Mouse (Mus musculus) forebrain, embryonic 12.5 days (tissue): ENCODE data around the gene Myo5c. TPM values are rescaled to one million over a fixed set of nuclear protein-coding genes. Genes with fewer than 3 reads are reported as not detected.
A peak's percentile ranks its signal among the peaks of the same experiment; 100 is the strongest.

Experiments
- ATAC-seq: fragments of 200-750 bp; cut with Nextera tagmentation; 2 replicates; pipeline ENCODE4 v1.8.0; 2017; ENCODE audit warnings: moderate TSS enrichment; ENCODE audit not compliant: low FRiP score
- H3K27ac ChIP-seq: fragments of 300-500 bp; sonication (generic); 2 replicates; pipeline ENCODE4 v1.5.1; 2016; ENCODE audit warnings: mild to moderate bottlenecking
- H3K27me3 ChIP-seq: fragments of 300-500 bp; sonication (generic); 2 replicates; pipeline ENCODE4 v1.6.1; 2016; ENCODE audit warnings: mild to moderate bottlenecking
- H3K36me3 ChIP-seq: fragments of 300-500 bp; sonication (generic); replicated peaks from 2 replicates; pipeline ENCODE4 v1.6.1; 2016; ENCODE audit warnings: mild to moderate bottlenecking
- H3K4me1 ChIP-seq: fragments of 300-500 bp; sonication (generic); 2 replicates; pipeline ENCODE4 v1.6.1; 2016
- H3K4me2 ChIP-seq: fragments of 300-500 bp; sonication (generic); 2 replicates; pipeline ENCODE4 v1.6.1; 2016; ENCODE audit warnings: mild to moderate bottlenecking, moderate library complexity
- H3K4me3 ChIP-seq: fragments of 300-500 bp; sonication (generic); replicated peaks from 2 replicates; pipeline ENCODE4 v1.5.1; 2016; ENCODE audit warnings: mild to moderate bottlenecking
- H3K9ac ChIP-seq: fragments of 300-500 bp; sonication (generic); 2 replicates; pipeline ENCODE4 v1.6.1; 2016; ENCODE audit warnings: mild to moderate bottlenecking
- H3K9me3 ChIP-seq: fragments of 300-500 bp; sonication (generic); 2 replicates; pipeline ENCODE4 v1.6.1; 2016
- WGBS: fragments of 180-500 bp; shearing (Covaris S2); methylation state at CpG from one replicate; pipeline ENCODE4 v1.1.7; 2016; 5-methylcytosine and 5-hydroxymethylcytosine counted together
- polyA plus RNA-seq: library from polyadenylated mRNA; unstranded; fragments of >200 nt; fragmentation: Nextera tagmentation; extraction: Ambion mirVana; gene quantifications from 2 replicates; pipeline ENCODE4 v1.2.1, GENCODE M21; 2016

The Myo5c gene
- polyA plus RNA-seq, 1 experiment from 2014 or later, result 0.63 TPM

GRCm38 (mm10) chr9:75267147-75267546 lies 35.3 kb downstream of the Myo5c start:
- no peak for ATAC-seq
- Histone ChIP-seq H3K27ac (no peak overlapping the region), H3K36me3 (no peaks in the 10 kb centered on the region), H3K27me3 (peaks cover 11% of the 10 kb centered on the region; the same call in 1 of the 2 replicates), H3K4me3 (no peak overlapping the region), H3K9ac (no peak overlapping the region), H3K4me2 (no peak overlapping the region), H3K9me3 (no peaks in the 10 kb centered on the region), H3K4me1 (peaks cover 14% of the 10 kb centered on the region)
- 81% methylated on average over 6 of the region's 6 CpGs for WGBS

- no peaks in the 10 kb centered on the region for H3K27me3 ChIP-seq
- H3K4me1 ChIP-seq, result no peaks in the 10 kb centered on the region
- H3K9ac ChIP-seq, result no peak overlapping the region
- H3K4me2 ChIP-seq, result no peak overlapping the region
- H3K4me3 ChIP-seq, result no peak overlapping the region
- 74% methylated on average over 6 of the region's 6 CpGs for WGBS
- no peak overlapping the region for H3K27ac ChIP-seq
- no peaks in the 10 kb centered on the region for H3K9me3 ChIP-seq
- H3K36me3 ChIP-seq, result no peaks in the 10 kb centered on the region
- no peak for ATAC-seq
Measured at GRCm38 (mm10) chr9:75270382-75270781, 38.6 kb downstream of the Myo5c start.

- Histone ChIP-seq H3K4me3 (no peak overlapping the region), H3K9ac (no peak overlapping the region), H3K9me3 (no peaks in the 10 kb centered on the region), H3K36me3 (no peaks in the 10 kb centered on the region), H3K27me3 (no peaks in the 10 kb centered on the region), H3K4me1 (no peaks in the 10 kb centered on the region), H3K27ac (no peak overlapping the region), H3K4me2 (no peak overlapping the region)
- ATAC-seq, result no peak
- 93% methylated on average over 8 of the region's 8 CpGs for WGBS
Measured at GRCm38 (mm10) chr9:75271539-75271938, 39.7 kb downstream of the Myo5c start.

- H3K36me3 ChIP-seq, result no peaks in the 10 kb centered on the region
- H3K27me3 ChIP-seq, result no peaks in the 10 kb centered on the region
- H3K27ac ChIP-seq, result no peak overlapping the region
- no peak overlapping the region for H3K4me3 ChIP-seq
- ATAC-seq, result no peak
- no peak overlapping the region for H3K4me2 ChIP-seq
- no peaks in the 10 kb centered on the region for H3K4me1 ChIP-seq
- H3K9me3 ChIP-seq, result no peaks in the 10 kb centered on the region
- WGBS, result 85% methylated on average over 6 of the region's 6 CpGs
- H3K9ac ChIP-seq, result no peak overlapping the region
Measured at GRCm38 (mm10) chr9:75273646-75274045, 41.8 kb downstream of the Myo5c start.

- no peaks in the 10 kb centered on the region for H3K36me3 ChIP-seq
- H3K27me3 ChIP-seq, result no peaks in the 10 kb centered on the region
- no peak overlapping the region for H3K4me2 ChIP-seq
- no peaks in the 10 kb centered on the region for H3K9me3 ChIP-seq
- no peaks in the 10 kb centered on the region for H3K4me1 ChIP-seq
- H3K9ac ChIP-seq, result no peak overlapping the region
- no peak overlapping the region for H3K4me3 ChIP-seq
- H3K27ac ChIP-seq, result no peak overlapping the region
- WGBS, result 96% methylated on average over 5 of the region's 5 CpGs
- ATAC-seq, result no peak
Measured at GRCm38 (mm10) chr9:75274486-75274885, 42.7 kb downstream of the Myo5c start.

GRCm38 (mm10) chr9:75275051-75275450 lies 43.2 kb downstream of the Myo5c start:
- no peaks in the 10 kb centered on the region for H3K9me3 ChIP-seq
- 95% methylated on average over 9 of the region's 9 CpGs for WGBS
- H3K4me1 ChIP-seq, result no peaks in the 10 kb centered on the region
- no peak overlapping the region for H3K27ac ChIP-seq
- no peak for ATAC-seq
- H3K9ac ChIP-seq, result 0 out of 2 replicates have a peak overlapping the region, but pooled peaks have one; percentile 4
- H3K36me3 ChIP-seq, result no peaks in the 10 kb centered on the region
- no peak overlapping the region for H3K4me3 ChIP-seq
- no peaks in the 10 kb centered on the region for H3K27me3 ChIP-seq
- H3K4me2 ChIP-seq, result no peak overlapping the region

GRCm38 (mm10) chr9:75280814-75281213 lies 49.0 kb downstream of the Myo5c start:
- no peak overlapping the region for H3K27ac ChIP-seq
- no peaks in the 10 kb centered on the region for H3K36me3 ChIP-seq
- 48% methylated on average over 5 of the region's 5 CpGs for WGBS
- H3K4me3 ChIP-seq, result no peak overlapping the region
- 0 out of 2 replicates have a peak, but pooled peaks cover 7% of the 10 kb centered on the region for H3K27me3 ChIP-seq
- no peak overlapping the region for H3K9ac ChIP-seq
- no peak for ATAC-seq
- no peaks in the 10 kb centered on the region for H3K4me1 ChIP-seq
- H3K4me2 ChIP-seq, result no peak overlapping the region
- no peaks in the 10 kb centered on the region for H3K9me3 ChIP-seq

- H3K4me1 ChIP-seq, result no peaks in the 10 kb centered on the region
- no peak for ATAC-seq
- H3K27ac ChIP-seq, result no peak overlapping the region
- no peak overlapping the region for H3K9ac ChIP-seq
- 0 out of 2 replicates have a peak, but pooled peaks cover 7% of the 10 kb centered on the region for H3K27me3 ChIP-seq
- no peak overlapping the region for H3K4me2 ChIP-seq
- 88% methylated on average over 2 of the region's 2 CpGs for WGBS
- no peaks in the 10 kb centered on the region for H3K9me3 ChIP-seq
- H3K36me3 ChIP-seq, result no peaks in the 10 kb centered on the region
- H3K4me3 ChIP-seq, result no peak overlapping the region
Measured at GRCm38 (mm10) chr9:75282179-75282578, 50.4 kb downstream of the Myo5c start.

- ATAC-seq, result 0 out of 2 replicates have a peak, but pooled peaks have one; percentile 36
- WGBS, result 18% methylated on average over 3 of the region's 3 CpGs
- no peaks in the 10 kb centered on the region for H3K36me3 ChIP-seq
- H3K27me3 ChIP-seq, result 0 out of 2 replicates have a peak, but pooled peaks cover 7% of the 10 kb centered on the region
- H3K27ac ChIP-seq, result no peak overlapping the region
- H3K9me3 ChIP-seq, result no peaks in the 10 kb centered on the region
- H3K9ac ChIP-seq, result no peak overlapping the region
- H3K4me1 ChIP-seq, result no peaks in the 10 kb centered on the region; the same call in 1 of the 2 replicates
- H3K4me2 ChIP-seq, result no peak overlapping the region
- no peak overlapping the region for H3K4me3 ChIP-seq
Measured at GRCm38 (mm10) chr9:75282830-75283229, 51.0 kb downstream of the Myo5c start.

- no peak overlapping the region for H3K9ac ChIP-seq
- ATAC-seq, result no peak
- 88% methylated on average over 8 of the region's 8 CpGs for WGBS
Measured at GRCm38 (mm10) chr9:75283636-75284035, 51.8 kb downstream of the Myo5c start.

GRCm38 (mm10) chr9:75285363-75285762 lies 53.5 kb downstream of the Myo5c start:
- H3K27me3 ChIP-seq, result 0 out of 2 replicates have a peak, but pooled peaks cover 7% of the 10 kb centered on the region
- H3K9ac ChIP-seq, result no peak overlapping the region
- ATAC-seq, result no peak
- H3K9me3 ChIP-seq, result no peaks in the 10 kb centered on the region
- no peak overlapping the region for H3K4me3 ChIP-seq
- no peak overlapping the region for H3K4me2 ChIP-seq
- 84% methylated on average over 6 of the region's 6 CpGs for WGBS
- H3K4me1 ChIP-seq, result no peaks in the 10 kb centered on the region; the same call in 1 of the 2 replicates
- H3K36me3 ChIP-seq, result no peaks in the 10 kb centered on the region
- no peak overlapping the region for H3K27ac ChIP-seq

More at GRCm38 (mm10) chr9:75283636-75284035, 51.8 kb downstream of the Myo5c start:
- Histone ChIP-seq H3K4me1 (no peaks in the 10 kb centered on the region; the same call in 1 of the 2 replicates), H3K27me3 (0 out of 2 replicates have a peak, but pooled peaks cover 7% of the 10 kb centered on the region), H3K27ac (no peak overlapping the region), H3K9me3 (no peaks in the 10 kb centered on the region), H3K4me3 (no peak overlapping the region), H3K4me2 (no peak overlapping the region), H3K36me3 (no peaks in the 10 kb centered on the region)

GRCm38 (mm10) chr9:75287636-75288035 lies 55.8 kb downstream of the Myo5c start:
- no peak for ATAC-seq
- 76% methylated on average over 6 of the region's 6 CpGs for WGBS

GRCm38 (mm10) chr9:75289545-75289944 lies 57.7 kb downstream of the Myo5c start:
- H3K4me1 ChIP-seq, result no peaks in the 10 kb centered on the region; the same call in 1 of the 2 replicates
- no peak overlapping the region for H3K4me3 ChIP-seq
- no peaks in the 10 kb centered on the region for H3K36me3 ChIP-seq
- no peaks in the 10 kb centered on the region; the same call in 1 of the 2 replicates for H3K27me3 ChIP-seq
- no peak overlapping the region for H3K9ac ChIP-seq
- H3K4me2 ChIP-seq, result no peak overlapping the region
- ATAC-seq, result no peak
- WGBS, result 50% methylated on average over 4 of the region's 4 CpGs
- no peak overlapping the region for H3K27ac ChIP-seq
- H3K9me3 ChIP-seq, result no peaks in the 10 kb centered on the region

More at GRCm38 (mm10) chr9:75287636-75288035, 55.8 kb downstream of the Myo5c start:
- no peaks in the 10 kb centered on the region for H3K9me3 ChIP-seq
- no peaks in the 10 kb centered on the region; the same call in 1 of the 2 replicates for H3K27me3 ChIP-seq
- no peak overlapping the region for H3K4me2 ChIP-seq
- H3K4me1 ChIP-seq, result no peaks in the 10 kb centered on the region; the same call in 1 of the 2 replicates
- H3K36me3 ChIP-seq, result no peaks in the 10 kb centered on the region
- no peak overlapping the region for H3K4me3 ChIP-seq
- H3K9ac ChIP-seq, result no peak overlapping the region
- H3K27ac ChIP-seq, result no peak overlapping the region
